Mouse (Mus musculus) heart, adult 2 months (tissue): Measurements from ENCODE around the gene Ppp2r5c.

Source experiments
- CTCF ChIP-seq: fragments of 200-600 bp; IDR thresholded peaks from 2 replicates; pipeline ENCODE4 v1.8.1; 2022; ENCODE audit warnings: antibody characterized with exemption, mild to moderate bottlenecking, moderate library complexity
- POLR2A ChIP-seq: fragments of 200-500 bp; IDR thresholded peaks from 2 replicates; pipeline ENCODE4 v1.6.1; 2011; ENCODE audit warnings: mild to moderate bottlenecking, low read depth, low read length, control low read depth; ENCODE audit not compliant: insufficient read depth

- TF ChIP-seq POLR2A (no peak), CTCF (peak; percentile 85)
These were observed 48.6 kb upstream of the Ppp2r5c start for GRCm38 (mm10) chr12:110398351-110398750.
